Mouse (Mus musculus) heart, postnatal 14 days (tissue): ENCODE measurements at regions not wholly inside any gene's neighbourhood (a gene's known extent, or its start where the extent isn't known, plus 50 kb on each side); places are given as distances from the start of the nearest gene placed in this dataset.

Experiments
- DNase-seq, 2 experiments: peaks; one replicate each; pipeline ENCODE4 v3.0.0; 2021 to 2022
- intact Hi-C: fragments of 180-260 bp; cut with DNase I; formaldehyde crosslinking; loops from one replicate; pipeline ENCODE4 v1.15.1; 2025

- intact Hi-C loops, result no loop called here
- DNase-seq, result no peak
Observed at GRCm38 (mm10) chr1:108797053-108797801, 1185.0 kb upstream of the Cdh7 start.

- intact Hi-C loops, result no loop called here
Observed at GRCm38 (mm10) chr1:108800101-108800500, 1182.1 kb upstream of the Cdh7 start.

GRCm38 (mm10) chr1:108827238-108827637 lies 1155.0 kb upstream of the Cdh7 start:
- DNase-seq, result no peak

More at GRCm38 (mm10) chr1:108800101-108800500, 1182.1 kb upstream of the Cdh7 start:
- no peak for DNase-seq

More at GRCm38 (mm10) chr1:108827238-108827637, 1155.0 kb upstream of the Cdh7 start:
- intact Hi-C loops, result loop anchor here (10.0 kb wide), 1 partner anchor 1192 kb away; no protein-coding TSS in a partner anchor
